Mouse (Mus musculus) adrenal gland, adult 2 months (tissue): Measurements from ENCODE around the gene Aldh4a1. TPM values are rescaled to one million over a fixed set of nuclear protein-coding genes. Genes with fewer than 3 reads are reported as not detected.

Experiments used
- DNase-seq: peaks from one replicate; pipeline ENCODE4 v3.0.0; 2021
- polyA plus RNA-seq: library from polyadenylated mRNA; depleted of rRNA; stranded (reverse); fragments of >200 nt; gene quantifications from 2 replicates; pipeline ENCODE4 v1.2.3, GENCODE M21; 2012
- total RNA-seq, 2 experiments: library from RNA; stranded (reverse); gene quantifications; 2 replicates each; pipeline ENCODE4 v1.2.3; 2021

Aldh4a1 gene
- total and polyA plus RNA-seq, 3 experiments = 77.6 to 280 (median 145) TPM

DNA sequence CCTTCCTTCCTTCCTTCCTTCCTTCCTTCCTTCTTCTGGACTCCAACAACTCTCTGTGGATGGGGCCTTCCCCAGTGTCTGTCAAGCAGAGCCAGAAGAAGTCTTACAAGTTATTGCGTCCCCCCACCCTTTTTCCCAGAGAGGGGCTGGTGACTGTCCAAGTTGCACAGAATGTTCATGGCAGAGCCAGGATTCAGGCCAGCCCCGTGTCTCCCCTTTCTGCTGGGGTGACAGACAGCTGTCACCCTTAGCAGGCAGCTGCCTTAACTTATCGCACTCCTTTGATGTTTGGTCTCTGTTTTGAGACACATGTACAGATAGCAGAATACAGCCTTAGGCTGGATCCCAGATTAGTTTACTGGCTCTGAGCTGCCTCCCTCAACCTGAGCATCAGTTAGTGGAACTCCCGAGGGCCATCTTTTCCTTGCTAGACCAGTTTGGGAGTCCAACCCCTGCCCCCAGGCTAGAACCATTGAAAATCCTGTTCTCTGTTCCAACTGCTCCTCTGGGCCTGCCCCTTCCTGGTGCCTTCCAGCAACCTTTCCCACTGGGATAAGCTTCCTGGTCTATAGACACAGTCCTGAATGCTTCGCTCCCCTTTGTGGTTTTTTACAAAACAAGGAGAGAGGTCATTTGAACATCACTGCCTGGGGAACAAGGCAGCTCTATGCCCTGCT lies 33.2 kb upstream of the Aldh4a1 start:
- no peak for DNase-seq

DNA sequence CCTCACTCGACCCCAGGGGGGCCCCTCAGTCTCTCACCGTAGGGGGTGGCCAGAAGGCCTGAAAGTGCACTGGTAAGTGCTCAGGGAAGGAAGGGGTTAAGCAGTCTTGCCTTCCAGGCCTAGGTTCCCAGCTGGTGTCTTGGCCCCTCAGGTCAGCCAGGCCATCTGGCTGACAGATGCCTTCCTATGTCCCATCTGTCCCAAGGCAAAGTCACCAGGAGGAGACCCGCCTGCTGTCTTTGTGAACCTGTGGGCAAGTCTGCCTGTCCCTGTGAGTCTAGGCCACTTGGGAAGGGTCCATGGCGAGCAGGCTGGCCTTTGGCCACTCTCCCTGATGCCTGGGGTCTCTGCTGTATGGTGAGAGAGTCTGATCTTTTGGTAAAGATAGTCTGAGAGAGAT lies 32.2 kb upstream of the Aldh4a1 start:
- no peak for DNase-seq

DNA sequence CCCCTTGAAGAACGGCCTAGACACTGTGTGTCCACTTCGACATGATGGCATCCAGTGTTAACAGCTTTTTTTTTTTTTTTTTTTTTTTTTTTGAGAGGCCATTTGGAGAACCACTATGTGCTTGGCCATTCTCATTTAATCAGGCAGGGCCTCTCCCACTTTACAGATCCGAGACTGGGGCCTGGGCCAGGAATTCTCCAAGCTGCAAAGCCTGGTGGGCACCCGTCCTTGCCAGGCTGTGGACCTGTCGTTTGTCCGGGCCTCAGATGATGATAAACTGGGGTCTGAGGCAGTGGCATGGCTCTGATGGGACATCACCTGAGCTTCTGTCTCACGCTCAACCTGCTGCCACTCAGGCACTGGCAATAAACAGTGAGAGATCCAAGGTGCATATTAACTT lies 29.8 kb upstream of the Aldh4a1 start:
- DNase-seq = no peak

GRCm38 (mm10) chr4:139593383-139593782 lies 29.3 kb upstream of the Aldh4a1 start:
- DNase-seq = no peak

- no peak for DNase-seq
Observed at GRCm38 (mm10) chr4:139594062-139594461, 28.6 kb upstream of the Aldh4a1 start.

GRCm38 (mm10) chr4:139596715-139597114 lies 26.0 kb upstream of the Aldh4a1 start:
- no peak for DNase-seq

DNA sequence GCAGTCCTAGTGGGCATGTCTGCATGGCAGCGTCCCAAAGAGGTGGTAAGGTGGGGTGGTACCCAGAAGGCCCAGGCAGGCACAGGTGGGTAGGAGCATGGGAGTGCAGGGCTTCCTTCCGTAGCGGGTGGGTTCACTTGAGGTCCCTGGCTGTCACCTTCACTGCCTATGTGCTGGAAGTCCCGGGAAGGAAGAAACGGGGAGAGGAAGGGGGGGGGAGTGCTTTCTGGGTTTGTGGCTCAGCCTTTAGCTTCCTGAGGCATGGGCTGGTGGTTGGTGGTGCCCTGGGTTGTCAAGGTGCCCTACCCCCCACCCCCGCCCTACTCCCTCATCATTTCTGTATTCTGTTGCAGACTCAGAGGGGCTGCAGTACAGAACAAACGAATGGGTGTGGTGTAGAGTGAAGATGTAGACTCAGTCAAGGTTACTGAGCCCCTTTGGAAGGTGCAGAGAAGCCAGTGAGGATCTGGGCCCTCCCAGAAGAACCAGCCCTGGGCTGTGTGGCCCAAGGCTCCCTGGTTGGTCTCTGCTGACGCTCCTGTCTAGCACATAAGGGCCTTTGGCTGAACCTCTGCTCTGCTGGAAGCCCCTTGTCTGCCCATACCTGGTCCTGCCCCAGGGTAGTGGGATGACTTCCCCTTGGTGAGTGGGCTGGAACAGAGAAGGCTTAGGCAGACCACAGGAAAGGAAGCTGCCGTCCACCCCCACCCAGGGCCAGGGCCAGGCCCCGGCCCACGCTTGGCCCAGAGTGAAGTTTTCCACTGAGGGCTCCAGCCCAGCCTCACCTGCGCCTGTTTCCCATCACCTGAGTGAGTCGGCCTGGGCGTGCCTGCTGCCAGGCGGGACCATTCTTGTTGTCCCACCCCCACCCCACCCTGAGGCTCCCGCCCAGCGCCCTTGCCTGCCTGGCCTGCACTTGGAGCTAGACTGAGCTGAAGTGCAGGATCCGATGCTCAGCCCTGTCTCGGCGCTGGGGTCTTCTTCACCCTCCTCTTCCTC lies 25.1 kb upstream of the Aldh4a1 start:
- DNase-seq = no peak

- no peak for DNase-seq
Observed at GRCm38 (mm10) chr4:139598356-139598755, 24.3 kb upstream of the Aldh4a1 start.

DNA sequence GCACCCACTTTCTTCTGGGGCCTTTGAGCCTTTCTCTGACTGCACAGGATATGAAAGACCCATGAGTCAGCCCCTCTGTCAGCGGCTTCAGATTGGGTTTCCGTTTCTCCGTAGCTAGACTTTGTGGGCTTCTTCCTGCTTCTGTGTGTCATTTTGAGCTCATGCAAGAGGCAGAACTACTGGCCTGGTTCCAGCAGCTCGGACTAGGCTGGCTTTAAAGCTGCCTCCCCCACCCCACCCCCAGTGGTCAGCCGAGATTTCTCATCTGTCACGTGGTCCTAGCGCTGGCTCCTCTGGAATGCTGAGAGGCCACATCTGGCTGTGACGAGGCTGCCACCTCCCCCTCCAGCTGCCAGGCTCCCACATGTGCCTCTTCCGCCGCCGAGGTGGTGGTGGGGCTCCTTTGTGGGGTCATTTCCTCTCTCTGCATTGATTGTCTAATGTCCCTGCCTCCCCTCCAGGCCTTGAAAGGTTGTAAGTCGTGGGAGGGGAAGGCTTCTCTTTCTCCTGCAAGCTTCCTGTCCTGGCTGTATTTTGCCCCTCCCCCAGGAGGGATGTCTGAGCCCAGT lies 23.6 kb upstream of the Aldh4a1 start:
- peak; percentile 95 for DNase-seq

DNA sequence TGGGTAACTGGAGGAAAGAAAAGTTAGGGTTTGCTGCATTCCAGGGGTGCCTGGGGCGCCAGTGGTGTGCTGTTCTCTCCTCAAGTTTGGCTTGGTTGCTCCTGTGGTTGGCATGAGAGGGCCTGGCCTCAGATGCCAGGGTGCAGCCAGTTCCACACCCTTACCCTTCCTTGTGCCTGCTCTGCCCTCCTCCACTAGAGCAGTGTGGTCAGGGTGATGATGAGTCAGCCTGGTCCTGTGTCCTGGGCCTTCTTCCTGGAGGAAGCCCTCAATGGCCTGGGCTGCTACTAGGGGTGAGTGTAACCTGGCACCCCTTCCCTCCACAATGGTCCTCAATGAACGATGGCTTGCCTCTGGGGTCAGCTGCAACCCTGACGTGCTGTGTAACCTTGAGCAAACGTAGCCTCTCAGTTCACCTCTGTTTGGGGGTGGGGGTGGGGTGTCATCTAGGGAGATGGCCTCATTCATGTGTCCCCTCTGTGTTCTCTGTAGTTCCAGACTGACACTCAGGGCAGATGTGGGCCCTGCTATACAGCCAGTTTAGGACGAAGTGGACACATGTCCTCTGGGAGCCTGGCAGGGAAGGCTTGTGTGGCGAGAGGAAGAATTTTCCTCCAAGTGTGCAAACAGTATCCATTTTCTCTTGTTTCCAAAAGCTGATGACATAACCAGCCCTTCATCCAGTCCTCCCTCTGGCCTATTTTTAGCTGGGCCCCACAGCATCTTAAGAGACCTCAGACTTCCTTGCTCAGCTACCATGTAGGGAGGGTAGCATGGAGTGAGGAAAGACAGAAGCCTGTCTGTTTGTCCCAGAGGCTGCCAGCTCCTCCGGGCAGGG lies 20.9 kb upstream of the Aldh4a1 start:
- peak; percentile 66 for DNase-seq

DNA sequence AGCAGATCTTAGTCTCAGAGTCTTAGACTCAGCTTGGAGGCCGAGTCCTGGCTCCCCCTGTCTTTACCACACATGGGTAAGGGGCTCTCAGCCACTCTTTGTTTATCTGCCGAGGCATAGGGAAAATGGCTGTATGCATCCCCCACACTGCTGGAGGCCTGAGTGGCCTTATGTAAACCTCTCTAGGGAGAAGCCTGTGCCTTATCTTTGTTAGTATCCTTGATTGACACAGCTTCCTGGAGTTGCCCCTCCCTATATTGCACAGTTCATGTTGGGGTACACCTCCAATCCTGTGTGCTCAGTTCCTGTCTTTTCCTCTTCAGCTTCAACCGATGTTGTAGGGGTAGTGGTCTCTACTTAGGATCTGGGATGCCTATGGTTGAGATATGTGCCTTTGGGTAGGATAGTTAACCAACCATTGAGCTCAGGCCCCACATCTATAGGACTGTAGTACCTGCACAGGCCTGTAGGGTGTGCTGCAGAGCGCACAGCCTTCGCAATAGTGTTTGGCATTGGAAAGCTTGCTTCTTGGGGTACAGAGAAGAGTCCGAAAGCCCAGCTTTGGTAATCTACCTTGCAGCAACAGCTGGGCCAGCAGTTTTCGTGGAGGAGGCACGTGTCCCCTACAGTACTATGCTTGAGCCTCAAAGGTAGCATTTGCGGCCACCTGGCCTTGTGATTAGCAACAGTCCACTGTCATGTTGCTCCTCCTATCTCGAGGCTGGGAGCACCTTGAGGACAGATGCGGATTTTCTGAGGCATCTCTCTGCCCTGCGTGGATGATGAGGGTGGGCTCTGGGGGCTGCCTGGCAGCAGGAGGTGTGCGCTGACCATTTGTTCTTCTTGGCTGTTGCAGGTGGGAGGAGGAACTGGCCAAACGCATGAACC lies 20.1 kb upstream of the Aldh4a1 start, which contains the start of gene Gm21969:
TSS of gene Gm21969 (plus strand) at position 830 of the 888 bp plus-strand sequence.
- no peak for DNase-seq

DNA sequence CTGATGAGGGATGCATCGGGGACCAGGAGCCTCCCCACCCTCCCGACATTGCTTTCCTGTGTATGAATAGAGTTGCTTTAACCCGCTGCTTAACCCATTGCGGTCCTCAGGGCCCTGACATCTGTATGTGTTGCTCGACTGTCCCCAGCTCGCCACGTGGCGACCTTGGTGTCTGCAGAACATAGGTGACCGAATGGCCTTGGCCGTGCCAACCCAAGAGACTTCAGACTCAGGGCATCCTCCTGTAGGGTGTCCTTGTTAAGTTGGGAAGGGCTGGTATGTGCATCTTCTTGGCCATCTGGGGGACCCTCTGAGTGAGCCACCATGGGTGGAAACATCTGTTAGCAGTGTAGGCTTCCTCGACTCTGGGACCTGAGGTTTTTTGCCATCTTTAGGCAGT lies 17.4 kb upstream of the Aldh4a1 start:
- DNase-seq = no peak

DNA sequence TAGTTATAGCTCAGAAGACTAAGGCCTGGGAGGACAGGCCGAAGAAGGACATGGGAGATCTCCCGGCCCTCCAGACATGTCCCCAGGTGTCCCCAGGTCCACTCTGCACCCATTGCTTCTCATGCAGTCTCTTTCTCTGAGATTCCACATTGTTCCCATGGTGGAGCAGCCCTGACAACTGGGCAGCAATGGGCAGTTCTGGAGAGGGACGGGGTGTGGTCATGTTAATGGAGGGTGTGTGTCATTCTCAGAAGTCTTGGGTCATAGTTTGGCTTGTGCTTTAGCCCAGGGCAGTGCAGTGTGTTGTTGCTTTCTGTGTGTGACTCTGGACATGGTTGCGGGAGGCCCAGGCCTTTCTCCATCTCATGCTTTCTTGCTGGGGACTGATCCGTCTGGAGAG lies 15.9 kb upstream of the Aldh4a1 start:
- no peak for DNase-seq

- DNase-seq = no peak
Observed at GRCm38 (mm10) chr4:139608975-139609374, 13.7 kb upstream of the Aldh4a1 start.

- DNase-seq = no peak
Observed at GRCm38 (mm10) chr4:139610954-139611353, 11.7 kb upstream of the Aldh4a1 start.

- DNase-seq = peak; percentile 75
Observed at GRCm38 (mm10) chr4:139611542-139611953, 11.1 kb upstream of the Aldh4a1 start.

DNA sequence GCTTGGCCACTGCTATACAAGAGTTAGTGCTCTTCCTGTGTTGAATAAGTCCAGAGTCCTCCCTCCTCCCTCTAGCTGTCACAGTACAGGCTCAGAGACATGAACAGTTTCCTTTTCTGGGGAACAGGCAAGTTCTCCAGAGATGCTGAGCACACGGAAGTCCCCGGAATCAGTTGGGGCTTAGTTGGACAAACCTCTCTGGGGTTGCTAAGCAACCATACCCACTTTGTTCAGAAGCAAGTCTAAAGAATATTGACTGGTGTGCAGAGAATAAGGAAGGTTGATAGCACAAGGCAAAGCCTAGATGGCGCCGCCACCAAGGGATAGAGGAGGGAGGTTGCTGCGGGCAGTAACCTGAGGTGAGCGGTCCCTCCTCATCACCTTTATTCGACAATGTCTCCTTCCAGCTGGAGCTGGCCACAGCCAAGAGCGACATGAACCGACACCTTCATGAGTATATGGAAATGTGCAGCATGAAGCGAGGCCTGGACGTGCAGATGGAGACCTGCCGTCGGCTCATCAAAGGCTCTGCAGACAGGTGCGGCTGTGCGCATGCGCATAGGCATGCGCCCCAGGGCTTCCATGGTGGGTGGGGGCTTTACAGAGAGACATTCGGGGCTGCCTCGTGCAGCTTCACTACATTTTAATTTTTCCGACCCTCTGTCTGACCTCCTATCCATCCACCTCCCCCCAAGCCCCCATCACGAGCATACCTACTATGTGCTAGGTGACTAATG lies 8.0 kb upstream of the Aldh4a1 start:
- no peak for DNase-seq

GRCm38 (mm10) chr4:139616276-139617000 lies 6.2 kb upstream of the Aldh4a1 start:
- peak; percentile 63 for DNase-seq

- no peak for DNase-seq
Observed at GRCm38 (mm10) chr4:139617001-139617364, 5.7 kb upstream of the Aldh4a1 start.
